Mouse (Mus musculus) embryonic facial prominence, embryonic 10.5 days (tissue): ENCODE measurements around the gene Adad1. TPM values are rescaled to one million over a fixed set of nuclear protein-coding genes. Genes with fewer than 3 reads are reported as not detected.

Experiments
- DNase-seq: peaks from one replicate; pipeline ENCODE4 v3.0.0-alpha.2; 2017; ENCODE audit warnings: low spot score
- H3K27ac ChIP-seq: fragments of 300-500 bp; sonication (generic); replicated peaks from 2 replicates; pipeline ENCODE4 v1.5.1; 2016; ENCODE audit warnings: mild to moderate bottlenecking
- H3K27me3 ChIP-seq: fragments of 300-500 bp; sonication (generic); replicated peaks from 2 replicates; pipeline ENCODE4 v1.6.1; 2016; ENCODE audit warnings: low read depth, mild to moderate bottlenecking; ENCODE audit not compliant: poor library complexity, severe bottlenecking
- H3K36me3 ChIP-seq: fragments of 300-500 bp; sonication (generic); replicated peaks from 2 replicates; pipeline ENCODE4 v1.6.1; 2016; ENCODE audit warnings: mild to moderate bottlenecking, moderate library complexity
- H3K4me1 ChIP-seq: fragments of 300-500 bp; sonication (generic); 2 replicates; pipeline ENCODE4 v1.6.1; 2016
- H3K4me3 ChIP-seq: fragments of 300-500 bp; sonication (generic); 2 replicates; pipeline ENCODE4 v1.5.1; 2016; ENCODE audit warnings: mild to moderate bottlenecking, moderate library complexity
- H3K9me3 ChIP-seq: fragments of 300-500 bp; sonication (generic); 2 replicates; pipeline ENCODE4 v1.6.1; 2016; ENCODE audit warnings: mild to moderate bottlenecking
- WGBS: fragments of 180-500 bp; shearing (Covaris S2); methylation state at CpG from one replicate; pipeline ENCODE4 v1.1.7; 2016; 5-methylcytosine and 5-hydroxymethylcytosine counted together
- polyA plus RNA-seq: library from polyadenylated mRNA; unstranded; fragments of >200 nt; fragmentation: Nextera tagmentation; extraction: Ambion mirVana; gene quantifications from 2 replicates; pipeline ENCODE4 v1.2.1, GENCODE M21; 2016

Gene Adad1
- polyA plus RNA-seq, result 0.20 and 0.52 TPM in 2 replicates

DNA sequence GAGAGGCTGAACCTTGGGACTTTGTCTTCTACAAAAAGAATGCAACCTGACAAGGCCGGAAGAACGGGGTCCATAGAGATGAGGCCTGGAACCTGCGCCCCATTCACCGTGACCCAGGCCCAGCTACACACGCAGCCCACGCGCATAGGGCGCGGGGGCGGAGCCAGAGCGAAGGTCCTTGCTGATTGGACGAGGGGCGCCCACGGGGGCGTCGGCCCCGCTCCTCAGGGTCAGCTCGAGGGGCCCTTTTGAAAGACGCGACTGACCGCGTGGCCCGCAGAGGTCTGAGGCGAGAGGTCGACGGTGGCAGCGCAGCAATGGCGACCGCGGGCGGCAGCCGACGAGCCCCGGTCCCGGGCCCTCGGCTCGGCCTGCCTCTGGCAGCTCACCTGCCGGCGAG is at the start of gene Adad1:
Adad1 (plus strand) TSS at position 122 of the 400 bp plus-strand sequence.
- WGBS, result 55% methylated on average over 39 of the region's 39 CpGs
- H3K27me3 ChIP-seq, result 0 out of 2 replicates have a peak, but pooled peaks cover 4% of the 10 kb centered on the region
- peak within 1 kb of the TSS; percentile 45 for H3K4me3 ChIP-seq
- DNase-seq, result peak; percentile 24
- H3K9me3 ChIP-seq, result peaks cover 24% of the 10 kb centered on the region
- no peak within 1 kb of the TSS for H3K27ac ChIP-seq
- peaks cover 4% of the 10 kb centered on the region; the same call in 1 of the 2 replicates for H3K4me1 ChIP-seq
- no peaks in the 10 kb centered on the region for H3K36me3 ChIP-seq

DNA sequence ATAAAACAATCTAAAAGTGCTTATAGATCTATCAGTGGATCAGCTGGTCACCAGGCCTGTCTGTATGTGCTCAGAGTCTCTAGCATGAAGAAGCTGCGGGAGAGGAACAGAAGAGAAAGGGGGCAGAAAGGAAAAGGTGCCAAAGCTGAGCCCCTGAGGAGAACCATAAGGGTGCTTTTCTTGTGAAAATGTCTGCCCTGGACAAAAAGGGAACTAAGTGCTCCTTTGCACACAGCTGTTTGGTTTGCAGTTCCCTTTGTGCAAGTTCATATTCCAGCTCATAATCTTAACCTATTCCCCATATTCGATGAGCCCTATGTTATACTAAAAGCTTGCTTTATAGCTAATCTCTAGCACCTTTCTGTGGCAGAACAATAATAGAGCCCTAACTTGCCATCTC is 25.3 kb upstream of the Adad1 start:
- H3K4me3 ChIP-seq, result no peak overlapping the region
- DNase-seq, result no peak
- H3K4me1 ChIP-seq, result no peaks in the 10 kb centered on the region
- H3K27ac ChIP-seq, result no peak overlapping the region
- H3K36me3 ChIP-seq, result peaks cover 45% of the 10 kb centered on the region
- H3K9me3 ChIP-seq, result no peaks in the 10 kb centered on the region
- no peaks in the 10 kb centered on the region for H3K27me3 ChIP-seq
- 89% methylated on average over 2 of the region's 2 CpGs for WGBS

DNA sequence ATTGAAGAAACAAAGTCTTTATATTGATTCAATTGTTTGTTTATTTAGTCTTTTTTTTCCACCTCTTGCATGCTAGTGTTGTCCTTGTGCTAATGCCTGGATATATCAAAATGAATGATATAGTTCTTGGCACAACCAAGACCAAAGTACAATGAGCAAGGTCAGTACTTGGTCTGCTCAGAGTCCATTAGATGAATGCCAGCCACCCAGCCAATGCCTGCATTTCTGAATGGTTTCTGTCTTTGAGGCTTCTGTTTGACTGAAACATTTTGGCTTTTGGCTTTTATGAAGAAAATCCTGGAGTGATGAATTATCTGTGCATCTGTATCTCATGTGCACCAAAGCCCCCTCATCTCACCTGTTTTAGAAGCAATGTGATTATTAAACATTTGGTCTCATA is 23.5 kb upstream of the Adad1 start:
- no peaks in the 10 kb centered on the region for H3K9me3 ChIP-seq
- H3K4me3 ChIP-seq, result no peak overlapping the region
- no peak overlapping the region for H3K27ac ChIP-seq
- H3K27me3 ChIP-seq, result no peaks in the 10 kb centered on the region
- no peak for DNase-seq
- H3K36me3 ChIP-seq, result peaks cover 47% of the 10 kb centered on the region
- no peaks in the 10 kb centered on the region for H3K4me1 ChIP-seq

DNA sequence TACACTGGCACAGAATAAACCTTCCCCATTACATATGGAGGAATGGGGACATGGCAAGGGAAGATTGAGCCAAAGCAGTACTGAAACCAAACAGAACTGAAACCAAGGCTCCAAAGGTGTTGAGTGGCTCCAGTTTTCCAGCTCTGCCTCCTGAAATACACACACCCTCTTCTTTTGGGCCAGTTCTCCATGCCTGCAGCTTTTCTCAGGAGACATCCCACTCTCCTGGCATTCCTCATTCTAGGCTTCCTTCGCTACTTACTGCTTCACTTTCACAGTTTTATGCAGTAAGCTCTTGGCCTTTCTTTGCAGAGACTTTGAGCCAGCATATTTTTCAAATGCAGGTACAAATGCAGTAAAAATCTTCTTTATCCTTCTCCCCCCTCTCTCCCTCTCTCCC is 11.8 kb upstream of the Adad1 start:
- Histone ChIP-seq H3K36me3 (peaks cover 33% of the 10 kb centered on the region), H3K4me1 (no peaks in the 10 kb centered on the region), H3K27me3 (no peaks in the 10 kb centered on the region), H3K9me3 (no peaks in the 10 kb centered on the region), H3K27ac (no peak overlapping the region), H3K4me3 (no peak overlapping the region)
- no peak for DNase-seq
- 98% methylated on average over 1 of the region's 1 CpGs for WGBS

DNA sequence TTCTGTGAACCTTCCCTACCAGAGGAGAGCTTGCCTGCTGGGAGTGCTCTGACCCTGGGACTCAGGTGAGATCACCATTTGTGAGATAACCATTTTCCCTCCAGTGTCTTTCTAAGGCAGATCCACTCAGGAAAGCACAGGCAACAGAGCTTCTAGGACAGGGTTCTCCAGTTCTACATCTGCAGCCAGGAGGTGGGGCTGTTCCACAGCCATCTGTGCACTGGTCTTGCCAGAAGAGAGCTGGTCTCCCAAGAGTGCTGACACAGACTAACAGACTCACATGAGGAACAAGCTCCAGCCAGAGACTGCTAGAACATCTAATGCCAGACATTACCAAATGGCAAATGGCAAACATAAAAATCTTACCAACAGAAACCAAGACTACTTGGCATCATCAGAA is 9.9 kb downstream of the Adad1 start:
- H3K27ac ChIP-seq, result no peak overlapping the region
- H3K9me3 ChIP-seq, result peaks cover 8% of the 10 kb centered on the region; the same call in 1 of the 2 replicates
- H3K36me3 ChIP-seq, result no peaks in the 10 kb centered on the region
- no peaks in the 10 kb centered on the region for H3K27me3 ChIP-seq
- H3K4me3 ChIP-seq, result no peak overlapping the region
- H3K4me1 ChIP-seq, result no peaks in the 10 kb centered on the region
- no peak for DNase-seq

DNA sequence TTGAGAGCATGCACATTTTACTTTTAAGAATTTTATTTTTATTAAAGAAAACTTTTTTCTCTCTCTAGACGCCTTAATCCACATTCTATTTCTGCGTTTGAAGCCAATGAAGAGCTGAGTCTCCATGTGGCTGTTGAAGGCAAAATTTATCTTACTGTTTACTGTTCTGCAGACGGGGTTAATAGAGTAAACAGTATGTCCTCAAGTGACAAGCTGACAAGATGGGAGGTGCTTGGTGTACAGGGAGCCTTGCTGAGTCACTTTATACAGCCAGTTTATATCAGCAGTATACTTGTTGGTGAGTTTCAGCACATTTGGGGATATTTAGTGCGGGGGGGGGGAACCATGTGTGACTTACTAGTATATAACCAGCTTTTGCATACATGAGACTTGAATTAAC is 21.5 kb downstream of the Adad1 start:
- H3K27ac ChIP-seq, result no peak overlapping the region
- DNase-seq, result no peak
- 85% methylated on average over 4 of the region's 4 CpGs for WGBS
- H3K36me3 ChIP-seq, result no peaks in the 10 kb centered on the region
- no peaks in the 10 kb centered on the region for H3K9me3 ChIP-seq
- no peaks in the 10 kb centered on the region for H3K4me1 ChIP-seq
- H3K27me3 ChIP-seq, result no peaks in the 10 kb centered on the region
- H3K4me3 ChIP-seq, result no peak overlapping the region

DNA sequence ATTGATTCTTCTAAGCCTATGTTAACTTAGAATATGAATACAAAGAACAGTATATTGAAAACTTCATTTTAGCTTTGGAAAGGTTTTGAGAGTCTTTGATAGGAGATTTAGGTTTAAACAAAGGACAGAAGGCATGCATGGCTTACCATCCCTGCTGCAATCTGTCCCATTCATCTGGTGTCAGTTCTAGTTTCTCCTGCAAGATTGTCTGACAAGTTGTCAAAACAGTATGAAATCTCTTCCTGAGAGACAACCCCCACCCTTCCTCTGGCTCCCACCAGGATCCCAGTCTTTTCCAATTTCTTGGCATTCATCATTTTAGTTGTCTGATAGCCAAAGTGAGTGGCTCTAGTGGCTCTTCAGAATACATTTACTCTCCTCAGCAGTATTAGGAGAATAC is 27.4 kb downstream of the Adad1 start:
- no peaks in the 10 kb centered on the region for H3K27me3 ChIP-seq
- no peak for DNase-seq
- H3K36me3 ChIP-seq, result no peaks in the 10 kb centered on the region
- no peaks in the 10 kb centered on the region for H3K4me1 ChIP-seq
- no peak overlapping the region for H3K4me3 ChIP-seq
- no peak overlapping the region for H3K27ac ChIP-seq
- no peaks in the 10 kb centered on the region for H3K9me3 ChIP-seq

DNA sequence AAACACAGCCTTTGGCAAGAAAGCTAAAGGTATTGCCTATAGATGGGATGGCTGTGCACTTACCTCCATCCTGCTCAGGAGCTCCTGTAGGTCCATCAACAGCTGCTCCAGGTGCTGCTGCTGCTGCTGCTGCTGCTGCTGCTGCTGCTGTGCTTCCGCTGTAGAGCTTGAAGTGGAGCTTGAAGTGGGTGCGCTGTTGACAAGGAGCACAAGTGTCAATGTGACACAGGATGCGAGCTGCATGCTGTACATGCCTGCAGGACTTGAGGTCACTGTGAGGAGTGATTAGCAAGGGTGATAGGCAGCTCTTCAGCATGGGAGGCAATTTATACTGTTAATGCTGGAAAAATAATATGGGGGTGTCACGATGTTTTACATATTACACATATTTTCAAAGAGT is 62.3 kb downstream of the Adad1 start, which contains the start of gene Il2:
Il2 (minus strand) TSS at position 305 of the 400 bp plus-strand sequence.
- no peaks in the 10 kb centered on the region for H3K4me1 ChIP-seq
- H3K4me3 ChIP-seq, result no peak within 1 kb of the TSS
- no peaks in the 10 kb centered on the region for H3K27me3 ChIP-seq
- 82% methylated on average over 4 of the region's 4 CpGs for WGBS
- H3K27ac ChIP-seq, result no peak within 1 kb of the TSS
- no peaks in the 10 kb centered on the region for H3K9me3 ChIP-seq
- no peaks in the 10 kb centered on the region for H3K36me3 ChIP-seq
- no peak for DNase-seq

DNA sequence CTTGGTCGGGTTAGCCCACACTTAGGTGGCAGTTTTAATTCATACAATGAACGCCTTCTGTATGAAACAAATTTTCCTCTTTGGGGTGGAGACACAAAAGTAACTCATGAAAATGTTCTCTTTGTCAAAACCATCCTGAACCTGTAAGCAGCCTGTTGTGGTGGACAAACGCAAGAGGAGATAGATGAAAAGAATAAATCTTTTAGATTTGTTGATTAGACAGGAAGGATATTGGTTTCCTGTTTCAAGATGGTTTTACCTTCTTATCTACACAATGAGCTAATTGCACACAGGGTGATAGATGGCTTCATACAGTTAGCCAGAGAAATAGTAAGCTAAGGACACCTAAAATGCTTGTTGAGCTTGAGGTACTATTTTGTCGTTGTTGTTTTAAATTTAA is 62.8 kb downstream of the Adad1 start:
- no peaks in the 10 kb centered on the region for H3K4me1 ChIP-seq
- H3K27me3 ChIP-seq, result no peaks in the 10 kb centered on the region
- no peak overlapping the region for H3K27ac ChIP-seq
- 83% methylated on average over 4 of the region's 4 CpGs for WGBS
- DNase-seq, result no peak
- H3K9me3 ChIP-seq, result no peaks in the 10 kb centered on the region
- H3K36me3 ChIP-seq, result no peaks in the 10 kb centered on the region
- H3K4me3 ChIP-seq, result no peak overlapping the region

DNA sequence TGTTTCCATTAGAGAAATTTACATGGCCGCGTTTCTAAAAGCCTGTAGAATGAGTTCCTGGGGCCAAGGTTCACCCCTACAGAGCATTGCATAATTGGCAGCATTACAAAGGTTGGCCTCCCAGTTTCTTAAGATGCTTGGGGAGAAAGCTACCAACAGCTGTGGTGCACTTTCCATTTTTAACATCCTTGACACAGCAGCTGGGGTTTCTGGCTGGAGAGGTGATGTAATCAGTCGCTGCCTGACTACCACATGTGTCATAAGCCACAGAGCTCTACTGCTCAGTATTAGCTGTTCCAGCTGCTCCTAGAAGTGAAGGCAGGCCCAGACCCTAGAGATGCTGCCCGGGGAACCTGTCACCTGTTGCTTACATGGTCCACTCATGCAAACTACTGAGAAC is 64.9 kb downstream of the Adad1 start:
- Histone ChIP-seq H3K36me3 (no peaks in the 10 kb centered on the region), H3K27ac (no peak overlapping the region), H3K9me3 (no peaks in the 10 kb centered on the region), H3K4me1 (no peaks in the 10 kb centered on the region), H3K4me3 (no peak overlapping the region), H3K27me3 (no peaks in the 10 kb centered on the region)
- 58% methylated on average over 4 of the region's 4 CpGs for WGBS
- DNase-seq, result peak; percentile 11

DNA sequence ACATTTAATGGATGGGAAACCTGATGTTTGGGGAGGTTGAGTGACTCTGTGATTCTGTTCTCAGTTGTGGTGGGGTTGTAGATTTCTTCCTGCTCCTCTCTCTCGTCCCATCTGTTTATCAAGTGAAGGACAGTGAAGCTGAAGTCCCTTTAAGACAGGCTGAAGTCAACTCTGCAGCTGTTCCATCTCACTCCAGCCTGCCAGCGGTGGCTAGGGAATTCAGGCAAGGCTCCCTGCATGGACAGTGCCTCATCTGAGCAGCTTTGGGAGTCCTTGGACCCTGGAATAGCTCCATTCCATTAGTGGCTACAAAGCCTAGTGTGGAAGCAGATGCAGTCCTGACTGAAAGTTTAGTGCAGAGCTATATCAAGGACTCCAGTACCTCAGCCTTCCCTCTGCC is 65.7 kb downstream of the Adad1 start:
- no peak overlapping the region for H3K4me3 ChIP-seq
- H3K27ac ChIP-seq, result no peak overlapping the region
- no peaks in the 10 kb centered on the region for H3K4me1 ChIP-seq
- H3K36me3 ChIP-seq, result no peaks in the 10 kb centered on the region
- H3K27me3 ChIP-seq, result no peaks in the 10 kb centered on the region
- H3K9me3 ChIP-seq, result no peaks in the 10 kb centered on the region
- WGBS, result 69% methylated on average over 2 of the region's 2 CpGs
- no peak for DNase-seq

DNA sequence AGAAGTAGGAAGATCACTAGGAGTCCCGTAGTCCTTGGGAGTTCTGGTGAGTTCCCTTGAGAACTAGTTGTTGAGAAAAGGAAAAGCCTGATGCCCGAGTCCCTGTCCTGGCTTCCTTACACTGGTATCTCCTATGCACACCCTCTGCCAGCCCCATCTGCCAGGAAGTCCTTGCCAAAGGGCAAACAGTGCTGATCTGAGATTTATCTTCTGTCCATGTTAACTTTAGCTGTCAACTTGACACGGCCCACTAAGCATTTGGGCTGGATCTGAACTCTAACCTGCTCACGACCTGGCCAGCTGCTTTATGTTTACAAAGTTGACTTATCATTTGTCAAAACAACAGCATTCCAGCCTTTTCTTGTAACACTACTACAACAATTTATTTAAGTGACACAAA is 73.9 kb downstream of the Adad1 start:
- Histone ChIP-seq H3K27me3 (no peaks in the 10 kb centered on the region), H3K36me3 (no peaks in the 10 kb centered on the region), H3K27ac (no peak overlapping the region), H3K4me3 (no peak overlapping the region), H3K9me3 (no peaks in the 10 kb centered on the region), H3K4me1 (no peaks in the 10 kb centered on the region)
- DNase-seq, result no peak
- 72% methylated on average over 4 of the region's 4 CpGs for WGBS

DNA sequence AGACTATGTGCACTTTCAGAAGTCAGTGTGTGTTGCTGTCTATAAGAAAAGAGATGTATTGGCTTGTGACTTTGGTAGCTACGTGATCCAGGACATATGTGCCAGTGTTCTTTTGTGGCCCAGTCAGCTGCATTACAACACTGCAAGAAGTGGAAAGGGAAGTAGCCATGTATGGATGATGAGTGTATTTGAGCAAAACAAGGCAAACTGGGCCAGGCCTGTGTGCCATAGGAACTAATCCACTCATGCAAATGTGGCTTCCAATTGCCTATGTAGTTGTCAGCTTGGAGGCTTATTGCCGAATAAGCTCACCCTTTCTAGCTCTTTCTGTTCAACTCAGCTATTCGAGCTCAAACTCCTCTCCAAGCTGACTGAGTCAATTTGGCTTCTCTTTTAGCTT is 75.9 kb downstream of the Adad1 start:
- DNase-seq, result no peak
- Histone ChIP-seq H3K27ac (no peak overlapping the region), H3K9me3 (no peaks in the 10 kb centered on the region), H3K4me1 (no peaks in the 10 kb centered on the region), H3K27me3 (no peaks in the 10 kb centered on the region), H3K36me3 (no peaks in the 10 kb centered on the region), H3K4me3 (no peak overlapping the region)
- WGBS, result 85% methylated on average over 3 of the region's 3 CpGs
